Mouse (Mus musculus): Measurements from ENCODE around the gene Golga2.

- TF ChIP-seq CTCF (IDR thresholded peaks at IDR 0.05; ENCODE audit: borderline replicate concordance, insufficient read depth, low read length) (no peak), POLR2A (IDR thresholded peaks at IDR 0.05; ENCODE audit: low read depth, low read length) (no peak)
These were observed 61.1 kb downstream of the Golga2 start for GRCm38 (mm10) chr2:32348311-32348710.
